Comparison of ENCODE assay signal across 19 mouse cellular contexts in the genomic region with DNA sequence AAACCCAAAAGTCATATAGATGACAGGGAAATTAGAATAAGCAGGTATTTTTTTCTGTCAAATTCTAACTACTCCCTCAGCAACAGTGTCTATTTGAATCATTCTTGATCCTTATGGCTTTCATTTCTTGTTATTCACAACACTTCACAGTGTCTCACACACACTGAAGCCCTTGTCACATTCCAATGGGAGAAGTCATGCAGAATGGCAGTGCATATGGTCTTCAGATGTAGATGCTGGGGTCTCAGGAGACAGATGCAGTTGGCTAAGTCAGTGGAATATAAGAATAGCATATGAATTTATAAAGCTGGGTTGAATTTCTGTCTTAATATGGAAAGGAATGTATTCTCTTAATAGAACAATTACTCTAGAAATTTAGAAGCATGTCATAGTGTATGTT. TPM values are rescaled to one million over a fixed set of nuclear protein-coding genes. Genes with fewer than 3 reads are reported as not detected.
DNase-seq lines count a peak whose midpoint lies in the region; ATAC-seq lines count a peak whose summit lies in the region.
"Had no signal": no experiment of that assay in that cellular context is flagged by ENCODE, and none has a peak within 500 bp of the region (broad histone marks: within the 10 kb centered on the region; RNA-seq: fewer than 3 reads in every experiment).

No protein-coding gene starts in this region.

- H3K9ac ChIP-seq in limb, embryonic 13.5 days: no peak overlapping the region
- H3K9ac ChIP-seq in limb, embryonic 15.5 days: no peak overlapping the region
- H3K9ac ChIP-seq: forebrain, embryonic 13.5 days; forebrain, postnatal 0 days; heart, embryonic 12.5 days had no signal

- no peak overlapping the region for H3K4me2 ChIP-seq in limb, embryonic 13.5 days (replicated peaks)
- no peak overlapping the region for H3K4me2 ChIP-seq in limb, embryonic 15.5 days
- H3K4me2 ChIP-seq: forebrain, embryonic 13.5 days; heart, embryonic 12.5 days had no signal

- no peaks in the 10 kb centered on the region for H3K36me3 ChIP-seq in limb, embryonic 13.5 days
- H3K36me3 ChIP-seq in limb, embryonic 10.5 days: no peaks in the 10 kb centered on the region
- no peaks in the 10 kb centered on the region for H3K36me3 ChIP-seq in limb, embryonic 15.5 days
- H3K36me3 ChIP-seq: heart, embryonic 12.5 days had no signal

- no peak overlapping the region for H3K4me3 ChIP-seq in limb, embryonic 13.5 days
- no peak overlapping the region for H3K4me3 ChIP-seq in limb, embryonic 10.5 days
- no peak overlapping the region for H3K4me3 ChIP-seq in limb, embryonic 15.5 days
- H3K4me3 ChIP-seq: forebrain, embryonic 13.5 days; heart, embryonic 12.5 days had no signal

- H3K27ac ChIP-seq in limb, embryonic 13.5 days: no peak overlapping the region
- no peak overlapping the region for H3K27ac ChIP-seq in limb, embryonic 10.5 days
- H3K27ac ChIP-seq in limb, embryonic 15.5 days: no peak overlapping the region
- H3K27ac ChIP-seq: forebrain, embryonic 13.5 days had no signal

- DNase-seq in limb, embryonic 10.5 days (ENCODE audit: low spot score): no peak
- DNase-seq in NIH3T3 (ENCODE audit: low read depth): peak; percentile 81
- DNase-seq in retina, postnatal 1 day: peak; percentile 43
- no peak for DNase-seq in lung, postnatal 14 days
- DNase-seq in thymus, postnatal 36 days: no peak
- DNase-seq: adrenal gland, adult 2 months; adrenal gland, postnatal 25 days; B cell, adult 2 months; cerebellum, adult 2 months; cerebellum, postnatal 10 days; forebrain, postnatal 0 days; gastrocnemius, postnatal 14 days; heart, postnatal 36 days had no signal

- no peaks in the 10 kb centered on the region for H3K27me3 ChIP-seq in limb, embryonic 13.5 days
- H3K27me3 ChIP-seq in limb, embryonic 10.5 days (ENCODE audit: low read depth, poor library complexity, severe bottlenecking): no peaks in the 10 kb centered on the region
- H3K27me3 ChIP-seq in limb, embryonic 15.5 days: no peaks in the 10 kb centered on the region
- H3K27me3 ChIP-seq: forebrain, embryonic 13.5 days; heart, embryonic 12.5 days had no signal

- peaks cover 11% of the 10 kb centered on the region; the same call in 1 of the 2 replicates for H3K4me1 ChIP-seq in limb, embryonic 13.5 days
- H3K4me1 ChIP-seq in limb, embryonic 10.5 days: no peaks in the 10 kb centered on the region
- H3K4me1 ChIP-seq in limb, embryonic 15.5 days: peaks cover 17% of the 10 kb centered on the region
- H3K4me1 ChIP-seq: forebrain, embryonic 13.5 days had no signal

- ATAC-seq in limb, embryonic 13.5 days (ENCODE audit: low FRiP score, low read depth): peak; percentile 38; the same call in 1 of the 2 replicates
- ATAC-seq in limb, embryonic 15.5 days (ENCODE audit: insufficient number of reproducible peaks, low FRiP score, low TSS enrichment, low read depth): peak; percentile 74; the same call in 1 of the 2 replicates
- ATAC-seq in cerebellum, adult (ENCODE audit: insufficient number of reproducible peaks, low FRiP score, low TSS enrichment): no peak
- ATAC-seq: forebrain, embryonic 13.5 days; forebrain, postnatal 0 days; hindbrain, embryonic 16.5 days had no signal

- no peaks in the 10 kb centered on the region for H3K9me3 ChIP-seq in limb, embryonic 13.5 days
- no peaks in the 10 kb centered on the region for H3K9me3 ChIP-seq in limb, embryonic 10.5 days (replicated peaks)
- H3K9me3 ChIP-seq in limb, embryonic 15.5 days: no peaks in the 10 kb centered on the region
- H3K9me3 ChIP-seq: forebrain, embryonic 13.5 days; heart, embryonic 12.5 days had no signal

RNA-seq across cellular contexts. Expression of a gene that starts 11.8 kb away (rescaled TPM):
- 10.2 and 12.6 TPM in 2 replicates for polyA plus RNA-seq in limb, embryonic 13.5 days (2015; fragmentation: Nextera tagmentation; extraction: Ambion mirVana)
- polyA plus RNA-seq in limb, embryonic 10.5 days (2016; fragmentation: Nextera tagmentation; extraction: Ambion mirVana): 7.7 and 8.2 TPM in 2 replicates
- 8.9 and 11.5 TPM in 2 replicates for polyA plus RNA-seq in limb, embryonic 15.5 days (2015; fragmentation: Nextera tagmentation; extraction: Ambion mirVana)

RNA-seq across cellular contexts. Expression of a gene that starts 17.5 kb away (rescaled TPM):
- polyA plus RNA-seq in limb, embryonic 13.5 days (2015; fragmentation: Nextera tagmentation; extraction: Ambion mirVana): 863 and 871 TPM in 2 replicates
- polyA plus RNA-seq in limb, embryonic 10.5 days (2016; fragmentation: Nextera tagmentation; extraction: Ambion mirVana): 183 and 240 TPM in 2 replicates
- 1,276 and 1,300 TPM in 2 replicates for polyA plus RNA-seq in limb, embryonic 15.5 days (2015; fragmentation: Nextera tagmentation; extraction: Ambion mirVana)

Comparison
In these comparisons a context has a peak if more than half of its experiments do, and no peak if none do; other contexts are left out.
1. DNase-seq: peak in NIH3T3 (single experiment) and retina, postnatal 1 day (single experiment); none in limb, embryonic 10.5 days (single experiment), lung, postnatal 14 days (single experiment) and thymus, postnatal 36 days (0 of 2).